Mouse (Mus musculus): Measurements from ENCODE around the gene Fbxl19. TPM values are rescaled to one million over a fixed set of nuclear protein-coding genes. Genes with fewer than 3 reads are reported as not detected.

The Fbxl19 gene
- polyA plus RNA-seq, 1 experiment from 2014 or later: 8.0 TPM

DNA sequence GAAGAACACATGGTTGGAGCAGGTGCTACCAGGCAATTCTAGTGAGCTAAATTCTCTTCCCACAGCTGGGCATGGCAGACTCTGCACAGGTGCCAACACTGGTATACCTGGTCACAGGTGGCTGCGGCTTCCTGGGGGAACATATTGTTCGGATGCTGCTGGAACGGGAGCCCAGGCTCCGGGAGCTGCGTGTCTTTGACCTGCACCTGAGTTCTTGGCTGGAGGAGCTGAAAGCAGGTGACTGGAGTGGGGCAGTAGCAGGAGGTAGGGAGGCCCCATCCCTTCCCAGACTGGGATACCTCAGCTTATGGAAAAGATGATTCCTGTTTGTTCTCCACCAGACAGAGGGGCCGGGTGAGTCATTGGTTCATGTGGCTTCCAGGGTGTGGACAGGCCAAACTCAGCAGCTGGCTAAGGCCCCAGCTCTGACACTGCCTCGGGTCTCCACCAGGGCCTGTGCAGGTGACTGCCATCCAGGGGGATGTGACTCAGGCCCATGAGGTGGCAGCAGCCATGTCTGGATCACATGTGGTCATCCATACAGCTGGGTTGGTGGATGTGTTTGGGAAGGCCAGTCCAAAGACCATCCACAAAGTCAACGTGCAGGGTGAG lies 56.8 kb downstream of the Fbxl19 start:
- Histone ChIP-seq H3K4me3 (replicated peaks; ENCODE audit: low read length) (no peak overlapping the region), H3K4me2 (ENCODE audit: low read length) (no peak overlapping the region), H3K36me3 (ENCODE audit: control insufficient read depth, insufficient read depth) (peaks cover 18% of the 10 kb centered on the region), H3K27me3 (replicated peaks; ENCODE audit: control insufficient read depth, insufficient read depth, low read length) (no peaks in the 10 kb centered on the region), H3K27ac (ENCODE audit: low read length) (no peak overlapping the region), H3K9ac (replicated peaks; ENCODE audit: low read depth, low read length) (no peak overlapping the region), H3K4me1 (replicated peaks; ENCODE audit: control insufficient read depth, insufficient read depth, low read length) (peaks cover 9% of the 10 kb centered on the region), H3K9me3 (ENCODE audit: control insufficient read depth, low read length) (no peaks in the 10 kb centered on the region)
- WGBS: 91% methylated on average over 8 of the region's 8 CpGs
- no peak for ATAC-seq

DNA sequence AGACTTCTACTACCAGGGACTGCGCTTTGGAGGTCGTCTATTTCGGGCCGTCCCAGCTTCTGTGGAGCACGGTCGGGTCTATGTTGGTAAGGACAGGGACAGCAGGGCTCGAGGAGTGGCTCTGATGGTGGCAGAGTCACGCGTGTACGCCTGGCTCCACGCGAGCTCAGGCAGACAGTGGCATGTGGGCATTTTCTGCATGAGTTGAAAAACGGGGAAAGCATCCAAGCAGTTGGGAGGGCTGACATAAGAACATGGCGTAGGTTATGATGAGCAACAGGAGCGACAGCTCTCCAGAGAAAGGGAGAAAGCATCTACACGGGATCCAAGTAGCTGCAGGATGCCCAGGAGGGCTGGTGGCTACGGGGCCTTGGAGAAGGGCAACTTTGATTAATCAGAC lies 58.0 kb downstream of the Fbxl19 start:
- no peak overlapping the region for H3K27ac ChIP-seq (ENCODE audit: low read length)
- no peaks in the 10 kb centered on the region for H3K9me3 ChIP-seq (ENCODE audit: control insufficient read depth, low read length)
- peaks cover 9% of the 10 kb centered on the region for H3K4me1 ChIP-seq (replicated peaks; ENCODE audit: control insufficient read depth, insufficient read depth, low read length)
- no peak for ATAC-seq
- no peak overlapping the region for H3K4me3 ChIP-seq (replicated peaks; ENCODE audit: low read length)
- peaks cover 10% of the 10 kb centered on the region for H3K36me3 ChIP-seq (ENCODE audit: control insufficient read depth, insufficient read depth)
- H3K9ac ChIP-seq (replicated peaks; ENCODE audit: low read depth, low read length): no peak overlapping the region
- WGBS: 93% methylated on average over 17 of the region's 17 CpGs
- H3K4me2 ChIP-seq (ENCODE audit: low read length): no peak overlapping the region
- H3K27me3 ChIP-seq (replicated peaks; ENCODE audit: control insufficient read depth, insufficient read depth, low read length): no peaks in the 10 kb centered on the region

DNA sequence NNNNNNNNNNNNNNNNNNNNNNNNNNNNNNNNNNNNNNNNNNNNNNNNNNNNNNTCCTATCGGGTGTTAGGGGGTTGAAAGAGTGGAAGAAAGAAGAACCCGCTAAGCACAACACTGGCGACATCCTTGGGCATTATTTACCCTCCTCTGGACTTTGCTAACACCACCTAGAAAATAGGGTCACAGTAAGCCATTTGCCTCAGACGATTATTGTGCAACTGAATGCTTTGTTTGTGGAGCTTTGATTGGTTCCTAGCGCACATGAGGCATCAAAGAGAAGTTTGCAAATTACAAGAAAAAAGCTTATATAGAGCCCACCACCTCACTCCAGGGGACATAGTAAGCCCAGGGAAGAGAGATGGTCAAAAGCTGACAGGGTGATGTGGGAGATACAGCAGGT lies 64.5 kb downstream of the Fbxl19 start:
- no peak overlapping the region for H3K27ac ChIP-seq (ENCODE audit: low read length)
- no peak overlapping the region for H3K4me2 ChIP-seq (ENCODE audit: low read length)
- no peak overlapping the region for H3K9ac ChIP-seq (replicated peaks; ENCODE audit: low read depth, low read length)
- 51% methylated on average over 5 of the region's 5 CpGs for WGBS
- peaks cover 14% of the 10 kb centered on the region for H3K36me3 ChIP-seq (ENCODE audit: control insufficient read depth, insufficient read depth)
- peaks cover 1% of the 10 kb centered on the region for H3K4me1 ChIP-seq (replicated peaks; ENCODE audit: control insufficient read depth, insufficient read depth, low read length)
- H3K4me3 ChIP-seq (replicated peaks; ENCODE audit: low read length): no peak overlapping the region
- H3K9me3 ChIP-seq (ENCODE audit: control insufficient read depth, low read length): no peaks in the 10 kb centered on the region
- ATAC-seq: no peak
- no peaks in the 10 kb centered on the region for H3K27me3 ChIP-seq (replicated peaks; ENCODE audit: control insufficient read depth, insufficient read depth, low read length)

DNA sequence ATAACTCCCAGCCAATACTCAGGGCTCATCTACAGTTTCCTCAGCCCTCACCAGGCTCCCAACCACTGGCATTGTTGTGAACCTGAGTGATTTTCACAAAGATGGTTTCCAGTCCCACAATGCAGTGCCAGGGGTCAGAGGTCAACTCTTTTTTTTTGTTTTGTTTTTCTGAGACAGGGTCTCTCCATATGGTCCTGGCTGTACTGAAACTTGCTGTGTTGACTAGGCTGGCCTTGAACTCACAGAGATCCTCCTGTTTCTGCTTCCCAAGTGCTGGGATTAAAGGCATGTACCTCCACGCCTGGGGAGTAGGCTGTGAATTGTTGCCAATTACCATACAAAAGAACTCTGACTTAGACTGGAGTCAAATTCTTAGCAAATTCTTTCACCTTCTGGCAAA lies 65.5 kb downstream of the Fbxl19 start:
- no peak for ATAC-seq
- H3K4me2 ChIP-seq (ENCODE audit: low read length): no peak overlapping the region

DNA sequence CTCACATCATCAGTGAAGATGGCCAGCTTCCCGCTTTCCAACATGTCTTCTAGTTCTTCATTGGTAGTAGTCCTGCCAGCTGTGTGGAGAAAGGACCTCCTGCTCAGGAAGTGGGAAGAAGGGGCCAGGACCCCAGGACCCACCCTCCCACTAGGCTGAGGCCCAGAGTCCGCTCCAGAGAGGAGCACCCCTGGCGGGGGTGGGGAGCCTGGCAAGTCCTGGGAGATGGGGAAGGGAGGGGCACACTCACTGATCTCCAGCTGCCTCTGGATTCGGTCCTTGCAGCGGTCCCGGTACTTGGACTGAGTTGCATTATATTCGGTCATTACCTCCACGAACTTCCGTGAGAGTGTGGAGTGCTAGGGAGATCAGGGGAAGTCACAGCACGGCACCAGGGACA lies 66.3 kb downstream of the Fbxl19 start:
- peaks cover 12% of the 10 kb centered on the region for H3K36me3 ChIP-seq (ENCODE audit: control insufficient read depth, insufficient read depth)
- ATAC-seq: no peak
- 80% methylated on average over 10 of the region's 10 CpGs for WGBS
- H3K27ac ChIP-seq (ENCODE audit: low read length): no peak overlapping the region
- no peak overlapping the region for H3K4me3 ChIP-seq (replicated peaks; ENCODE audit: low read length)
- no peaks in the 10 kb centered on the region for H3K27me3 ChIP-seq (replicated peaks; ENCODE audit: control insufficient read depth, insufficient read depth, low read length)
- H3K9me3 ChIP-seq (ENCODE audit: control insufficient read depth, low read length): no peaks in the 10 kb centered on the region
- H3K4me1 ChIP-seq (replicated peaks; ENCODE audit: control insufficient read depth, insufficient read depth, low read length): peaks cover 17% of the 10 kb centered on the region
- H3K9ac ChIP-seq (replicated peaks; ENCODE audit: low read depth, low read length): no peak overlapping the region
- no peak overlapping the region for H3K4me2 ChIP-seq (ENCODE audit: low read length)

More for the DNA sequence above, 65.5 kb downstream of the Fbxl19 start:
- Histone ChIP-seq H3K9ac (replicated peaks; ENCODE audit: low read depth, low read length) (no peak overlapping the region), H3K4me3 (replicated peaks; ENCODE audit: low read length) (no peak overlapping the region), H3K36me3 (ENCODE audit: control insufficient read depth, insufficient read depth) (peaks cover 14% of the 10 kb centered on the region), H3K27me3 (replicated peaks; ENCODE audit: control insufficient read depth, insufficient read depth, low read length) (no peaks in the 10 kb centered on the region), H3K27ac (ENCODE audit: low read length) (no peak overlapping the region), H3K4me1 (replicated peaks; ENCODE audit: control insufficient read depth, insufficient read depth, low read length) (peaks cover 12% of the 10 kb centered on the region), H3K9me3 (ENCODE audit: control insufficient read depth, low read length) (no peaks in the 10 kb centered on the region)
- 94% methylated on average over 1 of the region's 1 CpGs for WGBS

DNA sequence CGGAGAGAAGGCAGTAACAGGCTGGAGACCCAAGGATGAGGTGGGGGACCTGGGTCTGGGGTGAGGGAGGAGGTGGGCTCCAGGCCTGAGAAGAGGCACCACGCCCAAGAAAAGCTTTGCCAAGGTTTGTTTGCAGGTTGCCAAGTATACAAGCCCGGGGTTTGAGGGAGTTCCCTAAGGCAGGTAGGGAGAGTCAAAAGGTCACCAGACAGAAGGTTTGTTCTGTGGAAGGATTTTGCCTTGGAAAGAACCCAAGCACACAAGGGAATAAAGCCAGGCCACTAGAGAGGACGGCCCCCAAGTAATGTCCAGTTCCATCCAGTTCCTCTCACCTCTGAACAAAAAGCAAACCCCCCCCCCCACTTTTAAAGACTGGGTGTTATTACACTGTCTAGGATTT lies 66.9 kb downstream of the Fbxl19 start:
- H3K27me3 ChIP-seq (replicated peaks; ENCODE audit: control insufficient read depth, insufficient read depth, low read length): no peaks in the 10 kb centered on the region
- H3K4me3 ChIP-seq (replicated peaks; ENCODE audit: low read length): no peak overlapping the region
- peaks cover 19% of the 10 kb centered on the region for H3K4me1 ChIP-seq (replicated peaks; ENCODE audit: control insufficient read depth, insufficient read depth, low read length)
- no peak for ATAC-seq
- H3K36me3 ChIP-seq (ENCODE audit: control insufficient read depth, insufficient read depth): peaks cover 12% of the 10 kb centered on the region
- no peak overlapping the region for H3K4me2 ChIP-seq (ENCODE audit: low read length)
- H3K9me3 ChIP-seq (ENCODE audit: control insufficient read depth, low read length): no peaks in the 10 kb centered on the region
- no peak overlapping the region for H3K9ac ChIP-seq (replicated peaks; ENCODE audit: low read depth, low read length)
- H3K27ac ChIP-seq (ENCODE audit: low read length): no peak overlapping the region
- WGBS: 87% methylated on average over 4 of the region's 4 CpGs

DNA sequence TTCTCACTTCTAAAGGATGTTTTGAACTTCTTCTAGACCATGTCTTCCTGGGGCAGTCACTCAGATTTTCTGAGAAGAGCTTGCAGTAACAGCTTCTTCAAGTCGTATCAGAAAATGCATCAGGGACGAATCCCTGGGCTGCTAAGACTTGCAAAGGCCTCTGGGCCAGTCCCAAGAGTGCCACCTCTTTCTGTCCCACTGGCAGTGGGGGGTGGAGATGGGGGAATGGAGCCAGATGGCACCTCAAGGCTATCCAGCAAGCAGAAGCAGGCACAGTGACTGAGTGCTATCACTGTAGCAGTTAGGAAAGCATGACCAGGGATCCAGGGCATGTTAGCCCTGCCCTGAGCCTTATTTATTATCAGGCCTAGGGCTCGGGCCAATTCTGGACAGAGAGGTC lies 67.9 kb downstream of the Fbxl19 start:
- Histone ChIP-seq H3K27me3 (replicated peaks; ENCODE audit: control insufficient read depth, insufficient read depth, low read length) (no peaks in the 10 kb centered on the region), H3K4me1 (replicated peaks; ENCODE audit: control insufficient read depth, insufficient read depth, low read length) (peaks cover 21% of the 10 kb centered on the region), H3K27ac (ENCODE audit: low read length) (no peak overlapping the region), H3K9me3 (ENCODE audit: control insufficient read depth, low read length) (no peaks in the 10 kb centered on the region), H3K9ac (replicated peaks; ENCODE audit: low read depth, low read length) (no peak overlapping the region), H3K4me3 (replicated peaks; ENCODE audit: low read length) (no peak overlapping the region), H3K36me3 (ENCODE audit: control insufficient read depth, insufficient read depth) (peaks cover 12% of the 10 kb centered on the region), H3K4me2 (ENCODE audit: low read length) (no peak overlapping the region)
- no peak for ATAC-seq
- 85% methylated on average over 3 of the region's 3 CpGs for WGBS

DNA sequence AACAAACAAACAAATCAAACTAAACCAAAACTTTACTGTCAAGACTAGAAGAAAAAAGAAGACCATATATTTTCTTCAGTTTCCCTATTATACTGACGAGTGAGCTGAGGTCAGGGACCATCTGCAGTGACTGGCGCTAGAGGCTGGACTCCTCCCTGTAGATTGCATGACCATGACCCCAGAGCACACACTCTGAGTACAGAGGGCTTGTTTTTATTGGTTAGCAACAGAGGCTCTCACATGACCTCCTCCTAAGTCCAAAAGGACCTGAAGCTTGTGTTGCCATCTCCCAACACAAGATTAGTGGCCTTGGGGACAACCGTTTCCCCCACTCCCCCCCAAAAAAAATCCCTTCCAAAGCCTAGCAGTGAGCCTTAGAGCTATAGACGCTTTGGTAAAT lies 69.5 kb downstream of the Fbxl19 start:
- 0 out of 2 replicates have a peak overlapping the region, but pooled peaks have one; percentile 0 for H3K4me2 ChIP-seq (ENCODE audit: low read length)
- no peaks in the 10 kb centered on the region for H3K9me3 ChIP-seq (ENCODE audit: control insufficient read depth, low read length)
- H3K27ac ChIP-seq (ENCODE audit: low read length): peak overlapping the region; percentile 25
- H3K27me3 ChIP-seq (replicated peaks; ENCODE audit: control insufficient read depth, insufficient read depth, low read length): no peaks in the 10 kb centered on the region
- ATAC-seq: peak; percentile 24; the same call in 1 of the 2 replicates
- no peak overlapping the region for H3K9ac ChIP-seq (replicated peaks; ENCODE audit: low read depth, low read length)
- WGBS: 64% methylated on average over 4 of the region's 4 CpGs
- H3K4me3 ChIP-seq (replicated peaks; ENCODE audit: low read length): no peak overlapping the region
- peaks cover 10% of the 10 kb centered on the region for H3K36me3 ChIP-seq (ENCODE audit: control insufficient read depth, insufficient read depth)
- peaks cover 21% of the 10 kb centered on the region for H3K4me1 ChIP-seq (replicated peaks; ENCODE audit: control insufficient read depth, insufficient read depth, low read length)

DNA sequence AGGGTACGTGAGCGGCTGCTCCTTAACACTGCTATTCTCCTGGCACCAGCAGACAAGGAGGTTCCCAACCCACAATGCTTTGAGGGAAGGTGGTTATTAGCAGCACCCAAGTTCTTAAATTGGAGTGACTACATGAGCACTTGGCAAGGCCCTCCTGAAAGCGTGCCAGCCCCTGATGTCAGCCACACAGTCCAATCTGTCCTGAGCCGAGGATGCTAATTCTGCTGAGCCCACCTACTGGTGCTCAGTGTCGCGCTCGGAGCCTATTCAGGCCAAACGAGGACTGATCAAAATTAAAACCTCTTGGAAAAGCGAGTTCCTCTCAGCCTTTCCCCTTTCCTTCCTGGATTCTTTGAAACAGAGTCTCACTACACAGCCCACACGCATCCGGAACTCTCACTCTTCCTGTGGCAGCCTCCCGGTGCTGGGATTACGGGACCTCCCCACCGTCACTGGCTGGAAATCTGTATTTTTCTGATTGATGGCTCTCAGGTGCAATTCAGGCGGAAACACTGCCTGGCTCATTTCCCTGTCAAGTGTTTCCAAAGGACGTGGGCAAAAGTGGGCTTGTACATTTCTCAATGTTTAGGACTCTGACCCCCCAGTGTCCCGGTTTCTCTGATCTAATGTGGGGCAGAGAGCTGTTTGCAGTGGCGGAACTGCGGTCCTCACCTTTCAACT lies 70.0 kb downstream of the Fbxl19 start:
- Histone ChIP-seq H3K4me3 (replicated peaks; ENCODE audit: low read length) (no peak overlapping the region), H3K4me1 (replicated peaks; ENCODE audit: control insufficient read depth, insufficient read depth, low read length) (peaks cover 21% of the 10 kb centered on the region), H3K9me3 (ENCODE audit: control insufficient read depth, low read length) (no peaks in the 10 kb centered on the region), H3K36me3 (ENCODE audit: control insufficient read depth, insufficient read depth) (peaks cover 7% of the 10 kb centered on the region), H3K27ac (ENCODE audit: low read length) (peak overlapping the region; percentile 25), H3K9ac (replicated peaks; ENCODE audit: low read depth, low read length) (no peak overlapping the region; the same call in 1 of the 2 replicates), H3K4me2 (ENCODE audit: low read length) (0 out of 2 replicates have a peak overlapping the region, but pooled peaks have one; percentile 0), H3K27me3 (replicated peaks; ENCODE audit: control insufficient read depth, insufficient read depth, low read length) (no peaks in the 10 kb centered on the region)
- ATAC-seq: peak; percentile 92
- 50% methylated on average over 19 of the region's 19 CpGs for WGBS

All from forebrain, embryonic 16.5 days (tissue).